Mouse (Mus musculus): ENCODE results near the gene Mios. TPM values are rescaled to one million over a fixed set of nuclear protein-coding genes. Genes with fewer than 3 reads are reported as not detected.
A peak's percentile ranks its signal among the peaks of the same experiment; 100 is the strongest.

Mios gene
- total and polyA plus RNA-seq, 2 experiments from 2014 or later = 13.8 to 15.0 TPM

- Histone ChIP-seq H3K4me1 (ENCODE audit: control insufficient read depth, insufficient read depth) (peaks cover 7% of the 10 kb centered on the region; the same call in 1 of the 2 replicates), H3K36me3 (replicated peaks; ENCODE audit: control insufficient read depth, insufficient read depth, low read length) (peaks cover 8% of the 10 kb centered on the region; the same call in 1 of the 2 replicates), H3K27me3 (ENCODE audit: control insufficient read depth, insufficient read depth, low read length) (no peaks in the 10 kb centered on the region), H3K9me3 (replicated peaks; ENCODE audit: control insufficient read depth, low read length) (no peaks in the 10 kb centered on the region), H3K27ac (ENCODE audit: low read depth) (peak overlapping the region; percentile 93), H3K9ac (replicated peaks; ENCODE audit: low read depth, low read length) (peak overlapping the region; percentile 86), H3K4me3 (ENCODE audit: low read depth, low read length) (peak overlapping the region; percentile 79), H3K4me2 (ENCODE audit: low read depth, low read length) (peak overlapping the region; percentile 67)
- ATAC-seq (ENCODE audit: insufficient read depth, low read depth) = no peak
- DNase-seq (ENCODE audit: low spot score) = no peak
- WGBS = 10% methylated on average over 10 of the region's 10 CpGs
- TF ChIP-seq EP300 (IDR thresholded peaks at IDR 0.05; ENCODE audit: low read depth) (no peak), CTCF (IDR thresholded peaks at IDR 0.05; ENCODE audit: low read depth) (no peak)
Measured at GRCm38 (mm10) chr6:8209866-8210186, 804 bp downstream of the Mios start.

DNA sequence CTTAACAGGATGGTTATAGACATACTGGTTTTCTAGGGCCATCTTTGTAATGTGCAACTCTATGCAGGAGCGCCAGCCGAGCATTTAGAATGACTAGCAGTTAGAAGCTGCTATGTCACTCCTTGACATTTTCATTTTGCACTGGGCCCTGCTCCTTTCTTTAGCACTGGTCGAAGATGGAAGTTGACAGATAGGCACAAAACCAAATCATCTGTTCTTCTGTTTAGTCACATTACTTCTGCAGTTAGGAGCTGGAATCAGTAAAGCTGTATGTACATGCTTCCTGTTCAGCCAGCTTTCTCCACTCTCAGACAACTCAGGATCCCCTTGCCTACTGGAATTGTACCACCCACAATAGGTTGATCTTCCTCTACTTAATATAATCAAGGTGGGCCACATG, 1.6 kb downstream of the Mios start:
- no peak overlapping the region for H3K4me3 ChIP-seq (ENCODE audit: low read depth, low read length)
- no peaks in the 10 kb centered on the region for H3K27me3 ChIP-seq (ENCODE audit: control insufficient read depth, insufficient read depth, low read length)
- no peaks in the 10 kb centered on the region for H3K9me3 ChIP-seq (replicated peaks; ENCODE audit: control insufficient read depth, low read length)
- no peak overlapping the region for H3K9ac ChIP-seq (replicated peaks; ENCODE audit: low read depth, low read length)
- ATAC-seq (ENCODE audit: insufficient read depth, low read depth) (no peak), DNase-seq (ENCODE audit: low spot score) (no peak)
- H3K4me2 ChIP-seq (ENCODE audit: low read depth, low read length) = no peak overlapping the region
- TF ChIP-seq CTCF (IDR thresholded peaks at IDR 0.05; ENCODE audit: low read depth) (no peak), EP300 (IDR thresholded peaks at IDR 0.05; ENCODE audit: low read depth) (no peak)
- H3K27ac ChIP-seq (ENCODE audit: low read depth) = no peak overlapping the region
- peaks cover 7% of the 10 kb centered on the region; the same call in 1 of the 2 replicates for H3K4me1 ChIP-seq (ENCODE audit: control insufficient read depth, insufficient read depth)
- WGBS = 82% methylated on average over 3 of the region's 3 CpGs
- H3K36me3 ChIP-seq (replicated peaks; ENCODE audit: control insufficient read depth, insufficient read depth, low read length) = peaks cover 17% of the 10 kb centered on the region

DNA sequence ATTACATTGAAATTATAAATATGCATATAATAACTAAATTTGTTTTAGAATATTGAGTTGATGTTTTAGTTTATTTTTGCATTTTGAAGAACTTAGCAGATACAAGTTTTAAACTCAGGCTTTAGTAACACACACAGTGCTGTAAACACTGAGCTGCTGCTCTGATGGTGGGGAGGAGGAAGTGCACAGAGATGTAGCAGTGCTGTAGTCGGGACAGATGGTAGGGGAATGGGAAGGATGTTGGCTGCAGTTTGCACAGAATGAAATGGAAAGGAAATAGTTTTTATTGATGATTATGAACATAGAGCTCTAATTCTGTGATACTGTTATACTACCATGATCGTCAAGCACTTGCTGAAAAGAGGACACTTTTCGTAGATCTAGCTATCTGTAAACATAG, 18.0 kb downstream of the Mios start:
- no peaks in the 10 kb centered on the region for H3K27me3 ChIP-seq (ENCODE audit: control insufficient read depth, insufficient read depth, low read length)
- no peak for DNase-seq (ENCODE audit: low spot score)
- H3K9ac ChIP-seq (replicated peaks; ENCODE audit: low read depth, low read length) = no peak overlapping the region
- no peaks in the 10 kb centered on the region for H3K9me3 ChIP-seq (replicated peaks; ENCODE audit: control insufficient read depth, low read length)
- H3K4me3 ChIP-seq (ENCODE audit: low read depth, low read length) = no peak overlapping the region
- no peak overlapping the region for H3K27ac ChIP-seq (ENCODE audit: low read depth)
- no peak for ATAC-seq (ENCODE audit: insufficient read depth, low read depth)
- peaks cover 55% of the 10 kb centered on the region for H3K36me3 ChIP-seq (replicated peaks; ENCODE audit: control insufficient read depth, insufficient read depth, low read length)
- 74% methylated on average over 3 of the region's 3 CpGs for WGBS
- no peak for TF ChIP-seq CTCF (IDR thresholded peaks at IDR 0.05; ENCODE audit: low read depth)
- no peaks in the 10 kb centered on the region for H3K4me1 ChIP-seq (ENCODE audit: control insufficient read depth, insufficient read depth)
- no peak overlapping the region for H3K4me2 ChIP-seq (ENCODE audit: low read depth, low read length)

DNA sequence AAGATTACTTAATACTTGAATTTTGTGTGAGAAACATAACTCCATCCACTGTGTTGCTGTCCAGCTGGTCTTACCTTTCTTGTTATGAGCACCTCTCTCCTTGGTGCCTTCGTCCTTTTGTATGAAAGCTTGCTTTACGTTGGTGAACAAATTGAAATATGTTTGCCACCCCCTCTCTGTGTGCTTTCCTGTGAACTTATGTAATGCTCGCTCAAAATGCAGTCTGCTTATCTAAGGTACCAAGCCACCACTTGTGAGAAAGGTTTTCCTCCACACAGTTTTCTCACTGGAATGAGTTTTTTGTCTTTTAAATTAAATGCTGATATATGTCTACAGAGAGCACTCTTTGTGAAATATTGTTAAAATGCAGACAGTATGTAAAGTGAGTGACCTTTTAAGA, 19.6 kb downstream of the Mios start:
- no peak for DNase-seq (ENCODE audit: low spot score)
- TF ChIP-seq CTCF (IDR thresholded peaks at IDR 0.05; ENCODE audit: low read depth) = no peak
- no peak for TF ChIP-seq EP300 (IDR thresholded peaks at IDR 0.05; ENCODE audit: low read depth)
- Histone ChIP-seq H3K4me2 (ENCODE audit: low read depth, low read length) (no peak overlapping the region), H3K36me3 (replicated peaks; ENCODE audit: control insufficient read depth, insufficient read depth, low read length) (peaks cover 64% of the 10 kb centered on the region), H3K9me3 (replicated peaks; ENCODE audit: control insufficient read depth, low read length) (no peaks in the 10 kb centered on the region), H3K4me3 (ENCODE audit: low read depth, low read length) (no peak overlapping the region), H3K9ac (replicated peaks; ENCODE audit: low read depth, low read length) (no peak overlapping the region), H3K4me1 (ENCODE audit: control insufficient read depth, insufficient read depth) (no peaks in the 10 kb centered on the region), H3K27me3 (ENCODE audit: control insufficient read depth, insufficient read depth, low read length) (no peaks in the 10 kb centered on the region), H3K27ac (ENCODE audit: low read depth) (no peak overlapping the region)
- whole genome bisulfite sequencing = 80% methylated on average over 3 of the region's 3 CpGs
- no peak for ATAC-seq (ENCODE audit: insufficient read depth, low read depth)

DNA sequence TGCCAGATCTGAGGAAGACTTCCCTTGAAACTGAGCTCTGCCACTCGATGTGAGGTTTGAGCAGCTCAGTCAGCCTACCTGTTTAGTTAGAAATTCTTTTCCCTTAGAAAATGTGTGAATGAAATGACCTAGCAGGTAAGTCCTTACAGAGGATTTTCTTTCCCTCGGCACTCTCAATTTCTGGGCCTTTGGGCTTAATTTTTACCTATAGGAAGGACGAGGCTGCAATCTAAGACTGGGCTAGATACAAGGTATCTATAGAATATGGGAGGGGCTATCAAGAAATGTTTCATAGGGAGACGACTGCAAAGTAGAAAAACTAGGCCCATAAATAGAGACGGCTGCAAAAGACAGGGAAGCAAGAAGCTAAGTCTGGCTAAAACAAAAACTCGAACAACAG, 49.3 kb downstream of the Mios start:
- no peak for TF ChIP-seq EP300 (IDR thresholded peaks at IDR 0.05; ENCODE audit: low read depth)
- peak overlapping the region; percentile 76 for H3K9ac ChIP-seq (replicated peaks; ENCODE audit: low read depth, low read length)
- H3K27ac ChIP-seq (ENCODE audit: low read depth) = peak overlapping the region; percentile 70
- no peak for ATAC-seq (ENCODE audit: insufficient read depth, low read depth)
- no peak for DNase-seq (ENCODE audit: low spot score)
- WGBS = 6% methylated on average over 6 of the region's 6 CpGs
- peaks cover 8% of the 10 kb centered on the region for H3K4me1 ChIP-seq (ENCODE audit: control insufficient read depth, insufficient read depth)
- H3K36me3 ChIP-seq (replicated peaks; ENCODE audit: control insufficient read depth, insufficient read depth, low read length) = peaks cover 15% of the 10 kb centered on the region; the same call in 1 of the 2 replicates
- peak overlapping the region; percentile 77 for H3K4me2 ChIP-seq (ENCODE audit: low read depth, low read length)
- no peaks in the 10 kb centered on the region for H3K9me3 ChIP-seq (replicated peaks; ENCODE audit: control insufficient read depth, low read length)
- no peaks in the 10 kb centered on the region for H3K27me3 ChIP-seq (ENCODE audit: control insufficient read depth, insufficient read depth, low read length)
- H3K4me3 ChIP-seq (ENCODE audit: low read depth, low read length) = peak overlapping the region; percentile 62

DNA sequence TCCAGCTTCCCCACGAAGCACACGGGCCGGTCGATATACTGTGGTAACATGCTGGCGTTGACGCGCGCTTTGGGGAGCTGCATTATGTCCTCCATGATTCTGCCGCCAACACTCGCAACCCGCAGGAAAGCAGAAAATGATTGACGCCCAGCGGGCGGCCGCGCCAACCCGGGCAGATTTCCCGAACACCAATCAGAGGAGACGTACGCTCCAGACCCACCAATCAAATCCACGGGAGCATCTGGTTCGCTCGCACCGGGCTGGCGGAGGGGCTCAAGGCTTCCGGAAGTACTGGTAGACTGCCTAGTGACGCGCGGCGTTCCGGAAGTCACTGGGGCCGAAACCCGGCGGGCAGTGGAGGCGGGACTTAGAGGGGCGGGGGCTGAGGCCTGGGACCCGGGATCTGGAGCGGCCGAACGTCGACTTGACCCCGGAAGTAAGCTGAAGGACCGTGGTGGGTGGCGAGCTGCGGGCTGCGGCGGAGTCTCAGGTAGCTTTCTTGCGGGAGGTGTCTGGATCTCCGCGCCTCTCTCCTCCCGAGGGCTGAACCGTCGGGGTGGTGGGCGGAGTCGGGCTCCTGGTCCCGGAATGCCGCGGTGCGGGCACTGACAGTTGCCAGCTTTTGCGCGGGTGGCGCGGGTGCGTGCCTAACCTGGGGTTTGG, 50.1 kb downstream of the Mios start, which contains the start of the genes Rpa3, Umad1 and Gm45062:
Rpa3 (minus strand) TSS at position 170 of the 663 bp plus-strand sequence.
Umad1 (plus strand) TSS at position 285 of the 663 bp plus-strand sequence.
Gm45062 (plus strand) TSS at position 447 of the 663 bp plus-strand sequence.
- Histone ChIP-seq H3K9me3 (replicated peaks; ENCODE audit: control insufficient read depth, low read length) (no peaks in the 10 kb centered on the region), H3K27me3 (ENCODE audit: control insufficient read depth, insufficient read depth, low read length) (no peaks in the 10 kb centered on the region), H3K9ac (replicated peaks; ENCODE audit: low read depth, low read length) (peak within 1 kb of the TSS; percentile 76), H3K27ac (ENCODE audit: low read depth) (peak within 1 kb of the TSS; percentile 70), H3K4me2 (ENCODE audit: low read depth, low read length) (peak within 1 kb of the TSS; percentile 77), H3K36me3 (replicated peaks; ENCODE audit: control insufficient read depth, insufficient read depth, low read length) (peaks cover 15% of the 10 kb centered on the region; the same call in 1 of the 2 replicates), H3K4me3 (ENCODE audit: low read depth, low read length) (peak within 1 kb of the TSS; percentile 62), H3K4me1 (ENCODE audit: control insufficient read depth, insufficient read depth) (peaks cover 8% of the 10 kb centered on the region)
- DNase-seq (ENCODE audit: low spot score) (peak; percentile 99), ATAC-seq (ENCODE audit: insufficient read depth, low read depth) (peak; percentile 100)
- peak; percentile 70; the same call in 1 of the 2 replicates for TF ChIP-seq EP300 (IDR thresholded peaks at IDR 0.05; ENCODE audit: low read depth)
- TF ChIP-seq CTCF (IDR thresholded peaks at IDR 0.05; ENCODE audit: low read depth) = no peak
- WGBS = under 1% methylated on average over 60 of the region's 64 CpGs
